Mouse (Mus musculus) left cerebral cortex, adult 2 months (tissue): ENCODE measurements around the gene Cdan1. TPM values are rescaled to one million over a fixed set of nuclear protein-coding genes. Genes with fewer than 3 reads are reported as not detected.

Experiments used
- DNase-seq, 2 experiments: peaks; one replicate each; pipeline ENCODE4 v3.0.0; 2021 to 2022; ENCODE audit warnings: low spot score in 2 of 2, mixed read lengths in 1 of 2; ENCODE audit errors: extremely low spot score in 1 of 2
- H3K27ac ChIP-seq: fragments of 200-600 bp; 2 replicates; pipeline ENCODE4 v1.8.1; 2022
- H3K4me3 ChIP-seq: fragments of 200-600 bp; 2 replicates; pipeline ENCODE4 v1.8.1; 2022
- CTCF ChIP-seq: fragments of 200-600 bp; IDR thresholded peaks from 2 replicates; pipeline ENCODE4 v1.8.1; 2022; ENCODE audit warnings: antibody characterized with exemption, mild to moderate bottlenecking, moderate library complexity
- intact Hi-C: fragments of 180-260 bp; cut with DNase I; formaldehyde crosslinking; loops from one replicate; pipeline ENCODE4 v1.15.1; 2025
- total RNA-seq, 2 experiments: library from RNA; stranded (reverse); gene quantifications; 2 replicates each; pipeline ENCODE4 v1.2.3; 2021

Gene Cdan1
- total RNA-seq, 2 experiments from 2014 or later: 30.0 to 33.6 TPM

- intact Hi-C loops: no loop called here
Observed at GRCm38 (mm10) chr2:120852626-120853025, 2.7 kb upstream of the Cdan1 start.

GRCm38 (mm10) chr2:120850424-120851082, 625 bp upstream of the Cdan1 start, which contains the start of gene Ttbk2:
Ttbk2 (minus strand) TSS chr2:120850604.
- DNase-seq: peak; percentile 99
- peak; percentile 9 for TF ChIP-seq CTCF
- Histone ChIP-seq H3K27ac (peak within 1 kb of the TSS; percentile 86), H3K4me3 (peak within 1 kb of the TSS; percentile 76)
- intact Hi-C loops: no loop called here

More at GRCm38 (mm10) chr2:120852626-120853025, 2.7 kb upstream of the Cdan1 start:
- TF ChIP-seq CTCF: no peak
- Histone ChIP-seq H3K4me3 (no peak overlapping the region), H3K27ac (no peak overlapping the region)
- DNase-seq: no peak

- Histone ChIP-seq H3K27ac (no peak overlapping the region), H3K4me3 (no peak overlapping the region)
- DNase-seq: no peak
- intact Hi-C loops: no loop called here
- TF ChIP-seq CTCF: no peak
Observed at GRCm38 (mm10) chr2:120845280-120845679, 4.6 kb downstream of the Cdan1 start.

GRCm38 (mm10) chr2:120843990-120844389, 5.9 kb downstream of the Cdan1 start:
- no peak overlapping the region for H3K27ac ChIP-seq
- TF ChIP-seq CTCF: no peak
- intact Hi-C loops: no loop called here
- no peak overlapping the region for H3K4me3 ChIP-seq
- DNase-seq: no peak

- intact Hi-C loops: no loop called here
- no peak for TF ChIP-seq CTCF
- no peak for DNase-seq
- no peak overlapping the region for H3K4me3 ChIP-seq
- H3K27ac ChIP-seq: no peak overlapping the region
Observed at GRCm38 (mm10) chr2:120841211-120841610, 8.7 kb downstream of the Cdan1 start.

GRCm38 (mm10) chr2:120835167-120835566, 14.8 kb downstream of the Cdan1 start:
- no peak for DNase-seq

GRCm38 (mm10) chr2:120826936-120827638, 22.8 kb downstream of the Cdan1 start:
- TF ChIP-seq CTCF: no peak
- intact Hi-C loops: no loop called here
- Histone ChIP-seq H3K4me3 (no peak overlapping the region), H3K27ac (no peak overlapping the region)
- no peak for DNase-seq

More at GRCm38 (mm10) chr2:120835167-120835566, 14.8 kb downstream of the Cdan1 start:
- H3K27ac ChIP-seq: no peak overlapping the region
- intact Hi-C loops: no loop called here
- H3K4me3 ChIP-seq: no peak overlapping the region
- TF ChIP-seq CTCF: no peak

GRCm38 (mm10) chr2:120770265-120770935, 79.5 kb downstream of the Cdan1 start:
- peak; percentile 22 to 37 for DNase-seq
- Histone ChIP-seq H3K27ac (peak overlapping the region; percentile 58; the same call in 1 of the 2 replicates), H3K4me3 (no peak overlapping the region)
- intact Hi-C loops: loop anchor here (2.0 kb wide), 1 partner anchor 102 kb away; no protein-coding TSS in a partner anchor
- TF ChIP-seq CTCF: no peak; the same call in 1 of the 2 replicates

GRCm38 (mm10) chr2:120761922-120762321, 88.0 kb downstream of the Cdan1 start:
- Histone ChIP-seq H3K27ac (no peak overlapping the region), H3K4me3 (no peak overlapping the region)
- DNase-seq: no peak
- intact Hi-C loops: no loop called here
- no peak for TF ChIP-seq CTCF

- intact Hi-C loops: no loop called here
Observed at GRCm38 (mm10) chr2:120748041-120748440, 101.9 kb downstream of the Cdan1 start.

GRCm38 (mm10) chr2:120745496-120745895, 104.4 kb downstream of the Cdan1 start:
- H3K27ac ChIP-seq: no peak overlapping the region
- TF ChIP-seq CTCF: no peak
- DNase-seq: no peak
- no peak overlapping the region for H3K4me3 ChIP-seq
- intact Hi-C loops: no loop called here

More at GRCm38 (mm10) chr2:120748041-120748440, 101.9 kb downstream of the Cdan1 start:
- Histone ChIP-seq H3K27ac (no peak overlapping the region), H3K4me3 (no peak overlapping the region)
- no peak for TF ChIP-seq CTCF
- no peak for DNase-seq
